Mouse (Mus musculus) stomach, embryonic 16.5 days (tissue): ENCODE measurements around the gene Sept9. TPM values are rescaled to one million over a fixed set of nuclear protein-coding genes. Genes with fewer than 3 reads are reported as not detected.

Experiments used
- ATAC-seq: fragments of 200-750 bp; cut with Nextera tagmentation; 2 replicates; pipeline ENCODE4 v1.8.0; 2017; ENCODE audit warnings: moderate number of reproducible peaks, moderate TSS enrichment; ENCODE audit not compliant: insufficient read depth, low FRiP score
- H3K27ac ChIP-seq: fragments of 300-500 bp; sonication (generic); 2 replicates; pipeline ENCODE4 v1.5.1; 2014; ENCODE audit warnings: low read length
- H3K27me3 ChIP-seq: fragments of 300-500 bp; sonication (generic); 2 replicates; pipeline ENCODE4 v1.6.1; 2014; ENCODE audit warnings: low read length, control low read depth, mixed read lengths; ENCODE audit not compliant: control insufficient read depth, insufficient read depth
- H3K36me3 ChIP-seq: fragments of 300-500 bp; sonication (generic); 2 replicates; pipeline ENCODE4 v1.6.1; 2014; ENCODE audit warnings: low read length; ENCODE audit not compliant: control insufficient read depth, insufficient read depth
- H3K4me1 ChIP-seq: fragments of 300-500 bp; sonication (generic); 2 replicates; pipeline ENCODE4 v1.6.1; 2014; ENCODE audit warnings: low read length, control low read depth, mixed read lengths; ENCODE audit not compliant: control insufficient read depth, insufficient read depth
- H3K4me2 ChIP-seq: fragments of 300-500 bp; sonication (generic); 2 replicates; pipeline ENCODE4 v1.6.1; 2014; ENCODE audit warnings: low read depth, low read length, mixed read lengths
- H3K4me3 ChIP-seq: fragments of 300-500 bp; sonication (generic); replicated peaks from 2 replicates; pipeline ENCODE4 v1.5.1; 2014; ENCODE audit warnings: mild to moderate bottlenecking, low read length
- H3K9ac ChIP-seq: fragments of 300-500 bp; sonication (generic); 2 replicates; pipeline ENCODE4 v1.6.1; 2014; ENCODE audit warnings: low read length
- H3K9me3 ChIP-seq: fragments of 300-500 bp; sonication (generic); replicated peaks from 2 replicates; pipeline ENCODE4 v1.6.1; 2016; ENCODE audit warnings: low read length, control low read depth; ENCODE audit not compliant: control insufficient read depth
- WGBS: fragments of 180-500 bp; shearing (Covaris S2); extraction: QIAGEN DNeasy Blood & Tissue Kit; methylation state at CpG from one replicate; pipeline ENCODE4 v1.1.7; 2014; 5-methylcytosine and 5-hydroxymethylcytosine counted together
- polyA plus RNA-seq: library from polyadenylated mRNA; unstranded; fragments of >200 nt; fragmentation: Nextera tagmentation; extraction: Ambion mirVana; gene quantifications from 2 replicates; pipeline ENCODE4 v1.2.1, GENCODE M21; 2015

Sept9 gene
- polyA plus RNA-seq, 1 experiment from 2014 or later = 105 TPM

- Histone ChIP-seq H3K4me1 (peaks cover 25% of the 10 kb centered on the region), H3K4me3 (no peak overlapping the region), H3K9ac (no peak overlapping the region), H3K27me3 (no peaks in the 10 kb centered on the region), H3K9me3 (no peaks in the 10 kb centered on the region), H3K4me2 (peak overlapping the region; percentile 78; the same call in 1 of the 2 replicates), H3K27ac (peak overlapping the region; percentile 44; the same call in 1 of the 2 replicates), H3K36me3 (no peaks in the 10 kb centered on the region)
- 87% methylated on average over 12 of the region's 12 CpGs for WGBS
- ATAC-seq = no peak
Observed at GRCm38 (mm10) chr11:117201846-117202245, 2.4 kb downstream of the Sept9 start.

GRCm38 (mm10) chr11:117204606-117205005 is 5.1 kb downstream of the Sept9 start:
- Histone ChIP-seq H3K36me3 (no peaks in the 10 kb centered on the region), H3K9me3 (no peaks in the 10 kb centered on the region; the same call in 1 of the 2 replicates), H3K9ac (peak overlapping the region; percentile 29; the same call in 1 of the 2 replicates), H3K27ac (peak overlapping the region; percentile 84), H3K4me3 (no peak overlapping the region), H3K4me2 (no peak overlapping the region), H3K4me1 (peaks cover 25% of the 10 kb centered on the region), H3K27me3 (no peaks in the 10 kb centered on the region)
- 72% methylated on average over 8 of the region's 8 CpGs for whole genome bisulfite sequencing
- ATAC-seq = no peak

GRCm38 (mm10) chr11:117205042-117205441 is 5.6 kb downstream of the Sept9 start:
- no peak overlapping the region for H3K4me2 ChIP-seq
- H3K9ac ChIP-seq = peak overlapping the region; percentile 29; the same call in 1 of the 2 replicates
- H3K27me3 ChIP-seq = no peaks in the 10 kb centered on the region
- ATAC-seq = peak; percentile 52; the same call in 1 of the 2 replicates
- no peaks in the 10 kb centered on the region for H3K36me3 ChIP-seq
- no peaks in the 10 kb centered on the region; the same call in 1 of the 2 replicates for H3K9me3 ChIP-seq
- 62% methylated on average over 6 of the region's 6 CpGs for WGBS
- no peak overlapping the region for H3K4me3 ChIP-seq
- H3K4me1 ChIP-seq = peaks cover 25% of the 10 kb centered on the region
- peak overlapping the region; percentile 84 for H3K27ac ChIP-seq

- WGBS = 68% methylated on average over 9 of the region's 9 CpGs
- Histone ChIP-seq H3K36me3 (no peaks in the 10 kb centered on the region), H3K4me2 (no peak overlapping the region), H3K27me3 (no peaks in the 10 kb centered on the region), H3K27ac (peak overlapping the region; percentile 84), H3K4me3 (no peak overlapping the region), H3K9ac (no peak overlapping the region), H3K4me1 (peaks cover 25% of the 10 kb centered on the region), H3K9me3 (no peaks in the 10 kb centered on the region; the same call in 1 of the 2 replicates)
- ATAC-seq = peak; percentile 23; the same call in 1 of the 2 replicates
Observed at GRCm38 (mm10) chr11:117205447-117205846, 6.0 kb downstream of the Sept9 start.

- Histone ChIP-seq H3K9ac (no peak overlapping the region), H3K4me3 (no peak overlapping the region), H3K27me3 (no peaks in the 10 kb centered on the region), H3K9me3 (no peaks in the 10 kb centered on the region; the same call in 1 of the 2 replicates), H3K4me2 (no peak overlapping the region), H3K36me3 (no peaks in the 10 kb centered on the region), H3K27ac (no peak overlapping the region), H3K4me1 (peaks cover 15% of the 10 kb centered on the region; the same call in 1 of the 2 replicates)
- 79% methylated on average over 5 of the region's 5 CpGs for WGBS
- ATAC-seq = no peak
Observed at GRCm38 (mm10) chr11:117207436-117207835, 8.0 kb downstream of the Sept9 start.

GRCm38 (mm10) chr11:117208151-117208673 is 8.8 kb downstream of the Sept9 start:
- Histone ChIP-seq H3K4me1 (peaks cover 11% of the 10 kb centered on the region; the same call in 1 of the 2 replicates), H3K36me3 (no peaks in the 10 kb centered on the region), H3K27me3 (no peaks in the 10 kb centered on the region), H3K4me2 (no peak overlapping the region), H3K9me3 (no peaks in the 10 kb centered on the region; the same call in 1 of the 2 replicates), H3K9ac (0 out of 2 replicates have a peak overlapping the region, but pooled peaks have one; percentile 3), H3K4me3 (no peak overlapping the region), H3K27ac (no peak overlapping the region)
- ATAC-seq = no peak
- WGBS = 80% methylated on average over 8 of the region's 8 CpGs

GRCm38 (mm10) chr11:117216713-117217112 is 17.3 kb downstream of the Sept9 start:
- no peaks in the 10 kb centered on the region for H3K4me1 ChIP-seq
- no peak overlapping the region for H3K9ac ChIP-seq
- H3K36me3 ChIP-seq = peaks cover 3% of the 10 kb centered on the region; the same call in 1 of the 2 replicates
- H3K27me3 ChIP-seq = no peaks in the 10 kb centered on the region
- H3K4me2 ChIP-seq = no peak overlapping the region
- 60% methylated on average over 2 of the region's 2 CpGs for WGBS
- H3K4me3 ChIP-seq = no peak overlapping the region
- no peak for ATAC-seq
- no peak overlapping the region for H3K27ac ChIP-seq
- no peaks in the 10 kb centered on the region for H3K9me3 ChIP-seq

GRCm38 (mm10) chr11:117218070-117218469 is 18.6 kb downstream of the Sept9 start:
- Histone ChIP-seq H3K4me1 (no peaks in the 10 kb centered on the region), H3K36me3 (peaks cover 3% of the 10 kb centered on the region; the same call in 1 of the 2 replicates), H3K9me3 (no peaks in the 10 kb centered on the region), H3K27me3 (no peaks in the 10 kb centered on the region), H3K9ac (no peak overlapping the region), H3K4me2 (no peak overlapping the region), H3K4me3 (no peak overlapping the region), H3K27ac (no peak overlapping the region)
- 77% methylated on average over 6 of the region's 6 CpGs for WGBS
- no peak for ATAC-seq

GRCm38 (mm10) chr11:117218498-117218897 is 19.0 kb downstream of the Sept9 start:
- WGBS = 70% methylated on average over 6 of the region's 6 CpGs
- Histone ChIP-seq H3K4me3 (no peak overlapping the region), H3K36me3 (peaks cover 3% of the 10 kb centered on the region; the same call in 1 of the 2 replicates), H3K9ac (no peak overlapping the region), H3K4me2 (no peak overlapping the region), H3K9me3 (no peaks in the 10 kb centered on the region), H3K27ac (no peak overlapping the region), H3K27me3 (no peaks in the 10 kb centered on the region), H3K4me1 (no peaks in the 10 kb centered on the region)
- ATAC-seq = no peak
